Mouse (Mus musculus) ES-E14 (cell line): ENCODE measurements at regions not wholly inside any gene's neighbourhood (a gene's known extent, or its start where the extent isn't known, plus 50 kb on each side); places are given as distances from the start of the nearest gene placed in this dataset.

Experiments used
- CHD2 ChIP-seq: IDR thresholded peaks from 2 replicates; pipeline ENCODE4 v1.6.1; 2014; ENCODE audit warnings: mild to moderate bottlenecking, low read depth, low read length, inconsistent platforms
- HCFC1 ChIP-seq: IDR thresholded peaks from 2 replicates; pipeline ENCODE4 v1.6.1; 2012; ENCODE audit warnings: low read length, inconsistent platforms, borderline replicate concordance; ENCODE audit not compliant: insufficient read depth
- MAFK ChIP-seq: IDR thresholded peaks from 2 replicates; pipeline ENCODE4 v1.6.1; 2014; ENCODE audit warnings: mild to moderate bottlenecking, low read depth, low read length, inconsistent platforms; ENCODE audit not compliant: insufficient read depth
- ZC3H11A ChIP-seq: IDR thresholded peaks from 2 replicates; pipeline ENCODE4 v1.6.1; 2012; ENCODE audit warnings: low read depth, mild to moderate bottlenecking, inconsistent platforms, low read length, borderline replicate concordance
- ZNF384 ChIP-seq: IDR thresholded peaks from 2 replicates; pipeline ENCODE4 v1.6.1; 2012; ENCODE audit warnings: low read depth, low read length, inconsistent platforms

GRCm38 (mm10) chr16:89704316-89704715, 133.3 kb upstream of the Krtap11-1 start:
- no peak for TF ChIP-seq ZC3H11A
- no peak for TF ChIP-seq HCFC1
- TF ChIP-seq ZNF384, result no peak
- TF ChIP-seq MAFK, result no peak
- TF ChIP-seq CHD2, result no peak
